Mouse (Mus musculus) intestine, embryonic 16.5 days (tissue): ENCODE data around the gene Ctsf. TPM values are rescaled to one million over a fixed set of nuclear protein-coding genes. Genes with fewer than 3 reads are reported as not detected.

Experiments used
- ATAC-seq: fragments of 200-750 bp; cut with Nextera tagmentation; 2 replicates; pipeline ENCODE4 v1.8.0; 2017; ENCODE audit warnings: moderate TSS enrichment, moderate library complexity
- H3K27ac ChIP-seq: fragments of 300-500 bp; sonication (generic); 2 replicates; pipeline ENCODE4 v1.5.1; 2014; ENCODE audit warnings: mild to moderate bottlenecking, low read length
- H3K27me3 ChIP-seq: fragments of 300-500 bp; sonication (generic); replicated peaks from 2 replicates; pipeline ENCODE4 v1.6.1; 2014; ENCODE audit warnings: low read length, control low read depth, mixed read lengths; ENCODE audit not compliant: control insufficient read depth, insufficient read depth
- H3K36me3 ChIP-seq: fragments of 300-500 bp; sonication (generic); 2 replicates; pipeline ENCODE4 v1.6.1; 2014; ENCODE audit warnings: low read length, control low read depth; ENCODE audit not compliant: control insufficient read depth, insufficient read depth
- H3K4me1 ChIP-seq: fragments of 300-500 bp; sonication (generic); 2 replicates; pipeline ENCODE4 v1.6.1; 2014; ENCODE audit warnings: low read length, control low read depth, mixed read lengths; ENCODE audit not compliant: control insufficient read depth, insufficient read depth
- H3K4me2 ChIP-seq: fragments of 300-500 bp; sonication (generic); 2 replicates; pipeline ENCODE4 v1.6.1; 2014; ENCODE audit warnings: low read depth, low read length, control low read depth
- H3K4me3 ChIP-seq: fragments of 300-500 bp; sonication (generic); 2 replicates; pipeline ENCODE4 v1.5.1; 2014; ENCODE audit warnings: mild to moderate bottlenecking, low read length
- H3K9ac ChIP-seq: fragments of 300-500 bp; sonication (generic); 2 replicates; pipeline ENCODE4 v1.6.1; 2014; ENCODE audit warnings: low read depth, low read length
- H3K9me3 ChIP-seq: fragments of 300-500 bp; sonication (generic); 2 replicates; pipeline ENCODE4 v1.6.1; 2016; ENCODE audit warnings: low read length, control low read depth; ENCODE audit not compliant: control insufficient read depth
- WGBS: fragments of 180-500 bp; shearing (Covaris S2); extraction: QIAGEN DNeasy Blood & Tissue Kit; methylation state at CpG from one replicate; pipeline ENCODE4 v1.1.7; 2014; 5-methylcytosine and 5-hydroxymethylcytosine counted together
- polyA plus RNA-seq: library from polyadenylated mRNA; unstranded; fragments of >200 nt; fragmentation: Nextera tagmentation; extraction: Ambion mirVana; gene quantifications from 2 replicates; pipeline ENCODE4 v1.2.1, GENCODE M21; 2015

The Ctsf gene
- polyA plus RNA-seq, 1 experiment from 2014 or later: 26.3 TPM

DNA sequence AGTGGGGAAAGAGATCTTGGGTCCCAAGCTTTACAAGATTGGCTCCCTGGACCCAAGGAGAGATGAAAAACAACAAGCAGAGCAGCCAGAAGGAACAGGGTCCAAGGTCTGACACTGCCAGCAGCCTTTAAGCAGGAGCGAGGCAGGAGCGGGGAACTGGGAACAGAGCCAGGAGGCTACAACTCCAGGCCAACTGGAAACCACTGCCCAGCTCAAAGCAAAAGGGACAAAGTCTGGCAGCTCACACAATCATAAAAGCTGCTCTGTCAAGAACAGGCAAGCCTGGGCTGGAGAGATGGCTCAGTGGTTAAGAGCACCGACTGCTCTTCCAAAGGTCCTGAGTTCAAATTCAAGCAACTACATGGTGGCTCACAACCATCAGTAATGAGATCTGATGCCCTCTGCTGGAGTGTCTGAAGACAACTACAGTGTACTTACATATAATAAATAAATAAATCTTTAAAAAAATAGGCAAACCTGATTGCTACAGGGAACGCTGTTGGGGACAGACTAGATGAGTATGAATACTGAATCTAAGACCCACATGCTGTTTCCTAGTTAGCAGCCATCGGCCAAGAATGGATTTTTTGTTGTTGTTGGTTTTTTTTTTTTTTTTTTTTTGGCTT, 34.1 kb upstream of the Ctsf start:
- Histone ChIP-seq H3K9me3 (no peaks in the 10 kb centered on the region), H3K27me3 (no peaks in the 10 kb centered on the region), H3K27ac (no peak overlapping the region; the same call in 1 of the 2 replicates), H3K4me3 (no peak overlapping the region), H3K4me2 (no peak overlapping the region), H3K9ac (no peak overlapping the region), H3K4me1 (no peaks in the 10 kb centered on the region; the same call in 1 of the 2 replicates), H3K36me3 (0 out of 2 replicates have a peak, but pooled peaks cover 3% of the 10 kb centered on the region)
- ATAC-seq: peak; percentile 94
- WGBS: 58% methylated on average over 5 of the region's 5 CpGs

DNA sequence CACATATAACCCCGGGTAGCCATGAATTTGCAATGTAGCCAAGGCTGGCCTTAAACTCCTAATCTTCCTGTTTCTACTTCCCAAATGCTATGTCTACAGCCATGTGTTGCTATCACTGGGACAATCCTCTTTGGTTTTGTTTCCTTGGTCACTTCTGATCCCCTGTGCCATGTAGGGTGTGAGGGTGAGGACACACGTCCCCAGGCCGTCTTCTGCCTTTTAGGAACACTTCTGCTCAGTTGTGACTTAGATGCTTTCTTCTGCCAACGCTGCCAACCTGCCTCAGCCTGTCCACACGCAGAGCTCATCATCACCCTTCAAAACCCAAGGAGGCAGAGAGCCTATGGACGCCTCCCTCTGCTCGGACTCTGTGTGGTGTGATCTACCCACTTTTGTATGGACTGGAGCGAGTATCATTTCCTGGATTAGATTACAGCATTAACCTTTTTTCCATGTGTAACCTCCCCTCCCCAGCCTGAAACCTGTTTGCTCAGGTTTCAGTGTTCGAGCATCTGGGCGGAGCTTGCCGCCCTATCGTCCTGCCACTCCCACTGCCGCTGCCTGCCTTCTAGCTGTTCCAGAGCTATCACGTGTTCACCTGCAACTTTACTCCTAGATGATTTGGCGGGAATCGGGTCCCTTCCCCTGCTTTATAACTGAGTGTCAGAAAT, 26.4 kb upstream of the Ctsf start:
- peak overlapping the region; percentile 44; the same call in 1 of the 2 replicates for H3K9ac ChIP-seq
- 48% methylated on average over 16 of the region's 16 CpGs for WGBS
- H3K4me3 ChIP-seq: no peak overlapping the region
- H3K27ac ChIP-seq: peak overlapping the region; percentile 58
- ATAC-seq: peak; percentile 90
- H3K36me3 ChIP-seq: 0 out of 2 replicates have a peak, but pooled peaks cover under 1% of the 10 kb centered on the region
- no peaks in the 10 kb centered on the region for H3K27me3 ChIP-seq
- no peak overlapping the region for H3K4me2 ChIP-seq
- 0 out of 2 replicates have a peak, but pooled peaks cover 3% of the 10 kb centered on the region for H3K4me1 ChIP-seq
- no peaks in the 10 kb centered on the region for H3K9me3 ChIP-seq

DNA sequence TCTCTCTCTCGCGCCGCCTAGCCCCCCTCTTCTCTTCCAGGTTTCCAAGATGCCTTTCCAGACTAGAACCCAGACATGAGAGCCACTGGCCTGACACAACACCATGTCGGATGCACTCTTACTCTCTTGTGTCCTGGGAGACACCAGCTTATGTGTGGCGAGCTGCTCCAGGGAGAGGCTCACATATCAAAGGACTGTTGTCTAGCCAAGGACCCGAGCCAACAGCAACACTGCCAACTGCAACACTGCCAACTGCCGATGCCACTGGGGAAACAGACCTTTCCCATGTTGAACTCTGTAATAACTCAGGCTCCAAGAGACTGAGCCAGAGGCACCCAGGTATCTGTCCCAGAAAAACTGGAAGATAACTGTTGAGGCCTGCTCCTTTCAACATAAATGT, 25.8 kb upstream of the Ctsf start:
- no peak overlapping the region for H3K27ac ChIP-seq
- no peak overlapping the region for H3K9ac ChIP-seq
- H3K4me1 ChIP-seq: 0 out of 2 replicates have a peak, but pooled peaks cover 3% of the 10 kb centered on the region
- ATAC-seq: peak; percentile 39
- H3K27me3 ChIP-seq: no peaks in the 10 kb centered on the region
- H3K9me3 ChIP-seq: no peaks in the 10 kb centered on the region
- WGBS: 55% methylated on average over 7 of the region's 7 CpGs
- H3K4me2 ChIP-seq: no peak overlapping the region
- no peak overlapping the region for H3K4me3 ChIP-seq
- no peaks in the 10 kb centered on the region for H3K36me3 ChIP-seq

DNA sequence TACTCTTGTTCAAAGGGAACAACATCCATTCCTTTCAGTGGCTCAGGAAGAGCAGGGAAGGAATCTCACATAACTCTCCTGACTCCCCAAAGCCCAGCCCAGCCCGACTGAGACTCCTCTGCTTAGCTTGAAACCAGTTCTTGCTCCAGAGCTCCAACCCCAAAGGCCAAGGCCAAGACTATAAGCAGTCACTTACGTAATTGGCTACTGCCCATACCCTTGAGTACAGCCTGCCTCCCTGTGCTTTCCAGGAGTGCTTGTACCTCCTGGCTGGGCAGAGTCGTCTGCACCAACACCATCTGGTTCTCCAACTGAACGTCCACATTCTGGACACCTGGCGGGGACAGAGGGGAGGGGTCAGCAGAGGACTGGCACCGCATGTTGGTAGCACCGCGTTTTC, 21.0 kb upstream of the Ctsf start:
- Histone ChIP-seq H3K27ac (no peak overlapping the region), H3K4me1 (peaks cover 11% of the 10 kb centered on the region), H3K4me3 (no peak overlapping the region), H3K27me3 (no peaks in the 10 kb centered on the region), H3K9ac (no peak overlapping the region), H3K36me3 (no peaks in the 10 kb centered on the region), H3K4me2 (no peak overlapping the region), H3K9me3 (no peaks in the 10 kb centered on the region)
- 86% methylated on average over 8 of the region's 8 CpGs for WGBS
- no peak for ATAC-seq

DNA sequence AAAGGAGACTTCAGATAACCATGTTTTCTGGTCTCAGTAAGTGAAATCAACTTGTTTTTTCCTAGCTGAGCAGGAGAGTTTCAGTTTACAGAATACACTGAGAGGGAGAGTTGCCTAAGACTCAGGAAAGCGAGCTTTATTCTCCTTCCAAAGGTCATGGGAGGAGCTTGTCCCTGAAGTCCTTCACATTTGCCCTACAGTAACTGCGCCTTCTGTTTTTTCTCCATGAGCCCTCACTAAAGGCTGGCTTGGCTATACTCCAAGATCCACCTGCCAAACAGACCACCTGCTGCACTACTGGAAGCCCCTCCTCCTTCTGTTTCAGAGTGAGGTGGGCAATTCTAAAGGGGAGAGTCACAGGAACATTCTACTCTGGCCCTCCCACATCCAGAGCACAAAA, 18.8 kb upstream of the Ctsf start:
- Histone ChIP-seq H3K4me1 (peaks cover 14% of the 10 kb centered on the region), H3K9me3 (no peaks in the 10 kb centered on the region), H3K36me3 (no peaks in the 10 kb centered on the region), H3K9ac (no peak overlapping the region), H3K27me3 (peaks cover 6% of the 10 kb centered on the region; the same call in 1 of the 2 replicates), H3K27ac (peak overlapping the region; percentile 30; the same call in 1 of the 2 replicates), H3K4me2 (no peak overlapping the region), H3K4me3 (no peak overlapping the region)
- ATAC-seq: no peak
- WGBS: 51% methylated on average over 2 of the region's 2 CpGs

DNA sequence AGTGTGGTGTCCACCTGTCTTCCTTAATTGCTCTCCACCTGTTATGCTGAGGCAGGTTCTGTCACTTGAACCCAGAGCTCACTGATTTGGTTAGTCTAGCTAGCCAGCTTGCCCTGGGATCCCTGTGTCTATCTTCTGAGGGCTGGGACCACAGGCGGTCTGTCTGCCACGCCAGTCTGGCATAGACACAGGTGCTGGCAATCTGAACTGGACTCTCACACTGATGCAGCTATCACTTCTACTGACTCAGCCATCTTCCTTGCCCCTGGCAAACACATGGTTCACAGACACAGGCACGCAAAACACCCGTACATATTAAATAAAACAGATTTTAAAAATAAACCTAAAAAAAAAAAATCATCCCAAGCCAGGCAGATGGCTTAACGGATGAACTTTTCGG, 17.9 kb upstream of the Ctsf start:
- no peak overlapping the region for H3K27ac ChIP-seq
- WGBS: 97% methylated on average over 6 of the region's 6 CpGs
- no peak overlapping the region for H3K9ac ChIP-seq
- H3K9me3 ChIP-seq: no peaks in the 10 kb centered on the region
- no peak overlapping the region for H3K4me2 ChIP-seq
- peaks cover 9% of the 10 kb centered on the region; the same call in 1 of the 2 replicates for H3K27me3 ChIP-seq
- H3K4me3 ChIP-seq: no peak overlapping the region
- peaks cover 14% of the 10 kb centered on the region for H3K4me1 ChIP-seq
- ATAC-seq: no peak
- no peaks in the 10 kb centered on the region for H3K36me3 ChIP-seq

DNA sequence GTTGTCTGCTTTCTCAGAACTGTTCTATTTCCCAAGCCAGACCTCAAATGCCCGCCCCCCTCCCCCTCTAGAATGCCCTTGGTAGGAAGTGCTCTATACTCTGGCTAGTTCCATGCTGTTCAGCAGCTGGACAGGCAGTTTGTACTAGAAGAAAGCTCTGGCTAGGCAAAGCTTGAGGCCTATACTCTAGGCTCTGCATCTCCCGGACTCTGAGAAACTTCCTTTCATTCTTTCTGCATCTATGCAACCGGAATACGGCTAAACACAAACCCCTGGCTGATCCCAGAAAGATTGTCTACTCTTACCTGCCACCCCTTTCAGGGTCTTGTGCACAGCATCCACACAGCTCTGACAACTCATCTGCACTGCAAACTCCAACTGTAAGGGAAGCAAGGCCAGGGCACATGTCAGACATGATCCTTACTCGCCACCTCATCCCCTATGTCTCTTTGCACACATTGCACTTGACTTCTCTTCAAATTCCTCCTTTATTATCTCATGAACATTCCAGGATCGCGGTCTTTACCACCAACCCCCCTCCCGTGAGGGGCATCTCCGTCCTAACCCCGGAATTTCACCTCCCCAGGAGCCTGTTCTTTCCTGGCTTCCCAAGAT, 16.3 kb upstream of the Ctsf start:
- peaks cover 9% of the 10 kb centered on the region; the same call in 1 of the 2 replicates for H3K27me3 ChIP-seq
- ATAC-seq: peak; percentile 49
- no peaks in the 10 kb centered on the region for H3K9me3 ChIP-seq
- H3K4me2 ChIP-seq: peak overlapping the region; percentile 97
- H3K36me3 ChIP-seq: no peaks in the 10 kb centered on the region
- H3K9ac ChIP-seq: peak overlapping the region; percentile 78
- peaks cover 14% of the 10 kb centered on the region for H3K4me1 ChIP-seq
- 29% methylated on average over 10 of the region's 10 CpGs for WGBS
- peak overlapping the region; percentile 63 for H3K4me3 ChIP-seq
- no peak overlapping the region for H3K27ac ChIP-seq

DNA sequence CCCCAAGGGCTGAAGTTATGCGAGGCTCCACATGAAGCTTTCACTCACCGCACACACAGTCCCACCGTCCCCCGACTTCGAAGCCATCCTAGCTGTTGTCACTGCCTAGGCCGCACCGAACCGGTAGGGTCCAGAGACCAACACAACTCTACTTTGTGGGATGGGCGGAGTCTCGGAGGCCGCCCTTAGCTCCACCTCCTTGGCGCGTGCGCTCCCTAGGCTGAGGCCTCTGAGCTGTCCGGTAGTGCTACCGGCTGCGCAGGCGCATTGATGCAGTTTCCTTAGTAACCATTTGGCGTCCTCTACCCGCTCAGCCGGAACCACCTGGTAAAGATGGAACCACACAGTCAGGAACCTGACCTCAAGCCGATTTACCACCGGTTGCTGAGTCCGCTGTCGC, 15.8 kb upstream of the Ctsf start, which contains the start of the genes Ccs and Ccdc87:
Gene Ccs, minus strand, starts transcription at position 184 of the 400 bp plus-strand sequence.
Gene Ccdc87, plus strand, starts transcription at position 218 of the 400 bp plus-strand sequence.
- Histone ChIP-seq H3K27ac (no peak within 1 kb of the TSS), H3K9me3 (no peaks in the 10 kb centered on the region), H3K4me1 (peaks cover 14% of the 10 kb centered on the region), H3K9ac (peak within 1 kb of the TSS; percentile 78), H3K4me2 (peak within 1 kb of the TSS; percentile 97), H3K36me3 (no peaks in the 10 kb centered on the region), H3K4me3 (peak within 1 kb of the TSS; percentile 63), H3K27me3 (peaks cover 9% of the 10 kb centered on the region; the same call in 1 of the 2 replicates)
- peak; percentile 99 for ATAC-seq
- WGBS: 0% methylated on average over 25 of the region's 25 CpGs

DNA sequence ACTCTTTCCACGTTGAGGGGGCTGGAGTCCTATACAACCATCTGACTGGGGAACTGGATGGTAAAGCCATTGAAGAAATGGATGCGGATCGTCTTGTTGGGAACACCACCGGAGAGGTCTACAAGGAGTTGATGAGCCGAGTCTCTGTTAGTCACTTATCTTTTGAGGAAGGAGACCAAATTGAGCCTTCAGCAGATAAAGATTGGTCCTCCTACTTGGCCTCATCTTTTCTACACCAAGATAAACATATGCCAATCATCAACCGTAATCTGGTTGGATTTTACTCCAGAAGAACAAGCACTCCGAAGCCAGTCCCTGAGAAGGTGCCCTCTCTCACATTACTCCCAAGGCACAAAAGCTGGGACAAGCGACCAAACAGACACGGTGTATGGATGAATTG, 14.1 kb upstream of the Ctsf start:
- H3K27me3 ChIP-seq: peaks cover 9% of the 10 kb centered on the region; the same call in 1 of the 2 replicates
- ATAC-seq: no peak
- H3K9me3 ChIP-seq: no peaks in the 10 kb centered on the region
- WGBS: 80% methylated on average over 9 of the region's 9 CpGs
- peaks cover 14% of the 10 kb centered on the region for H3K4me1 ChIP-seq
- no peak overlapping the region for H3K4me2 ChIP-seq
- H3K36me3 ChIP-seq: no peaks in the 10 kb centered on the region
- H3K27ac ChIP-seq: no peak overlapping the region
- no peak overlapping the region for H3K4me3 ChIP-seq
- no peak overlapping the region for H3K9ac ChIP-seq
